Mouse (Mus musculus) heart, postnatal 0 days (tissue): ENCODE data around the gene Arhgap15. TPM values are rescaled to one million over a fixed set of nuclear protein-coding genes. Genes with fewer than 3 reads are reported as not detected.

Source experiments
- ATAC-seq: fragments of 200-750 bp; cut with Nextera tagmentation; 2 replicates; pipeline ENCODE4 v1.8.0; 2017; ENCODE audit warnings: low read depth, moderate number of reproducible peaks, moderate library complexity; ENCODE audit not compliant: insufficient read depth
- DNase-seq: peaks from one replicate; pipeline ENCODE4 v3.0.0-alpha.2; 2016; ENCODE audit warnings: low spot score
- H3K27ac ChIP-seq: fragments of 300-500 bp; sonication (generic); 2 replicates; pipeline ENCODE4 v1.5.1; 2014; ENCODE audit warnings: low read depth, mild to moderate bottlenecking
- H3K27me3 ChIP-seq: fragments of 300-500 bp; sonication (generic); 2 replicates; pipeline ENCODE4 v1.6.1; 2014; ENCODE audit warnings: low read length, mixed read lengths; ENCODE audit not compliant: control insufficient read depth, insufficient read depth
- H3K36me3 ChIP-seq: fragments of 300-500 bp; sonication (generic); replicated peaks from 2 replicates; pipeline ENCODE4 v1.6.1; 2014; ENCODE audit warnings: low read length, mixed read lengths; ENCODE audit not compliant: control insufficient read depth, insufficient read depth
- H3K4me1 ChIP-seq: fragments of 300-500 bp; sonication (generic); 2 replicates; pipeline ENCODE4 v1.6.1; 2014; ENCODE audit warnings: antibody characterized with exemption; ENCODE audit not compliant: control insufficient read depth, insufficient read depth
- H3K4me2 ChIP-seq: fragments of 300-500 bp; sonication (generic); 2 replicates; pipeline ENCODE4 v1.6.1; 2014; ENCODE audit warnings: low read depth, mild to moderate bottlenecking, low read length, moderate library complexity
- H3K4me3 ChIP-seq: fragments of 300-500 bp; sonication (generic); 2 replicates; pipeline ENCODE4 v1.5.1; 2014; ENCODE audit warnings: low read depth, low read length
- H3K9ac ChIP-seq: fragments of 300-500 bp; sonication (generic); replicated peaks from 2 replicates; pipeline ENCODE4 v1.6.1; 2014; ENCODE audit warnings: low read depth, low read length, mixed read lengths
- H3K9me3 ChIP-seq: fragments of 300-500 bp; sonication (generic); replicated peaks from 2 replicates; pipeline ENCODE4 v1.6.1; 2016; ENCODE audit warnings: low read length; ENCODE audit not compliant: control insufficient read depth
- CTCF ChIP-seq: IDR thresholded peaks from 2 replicates; pipeline ENCODE4 v1.5.1; 2016; ENCODE audit warnings: antibody characterized with exemption, control low read depth, low read depth
- EP300 ChIP-seq: IDR thresholded peaks from 2 replicates; pipeline ENCODE4 v1.6.1; 2016; ENCODE audit warnings: antibody characterized with exemption, low read depth
- WGBS: fragments of 180-500 bp; shearing (Covaris S2); extraction: QIAGEN DNeasy Blood & Tissue Kit; methylation state at CpG from one replicate; pipeline ENCODE4 v1.1.7; 2014; 5-methylcytosine and 5-hydroxymethylcytosine counted together
- polyA plus RNA-seq: library from polyadenylated mRNA; unstranded; fragments of >200 nt; fragmentation: Nextera tagmentation; extraction: Ambion mirVana; gene quantifications from 2 replicates; pipeline ENCODE4 v1.2.1, GENCODE M21; 2015
- total RNA-seq: library from RNA; depleted of rRNA; stranded (reverse); fragments of >200 nt; gene quantifications from 2 replicates; pipeline ENCODE4 v1.2.3, GENCODE M21; 2014; ENCODE audit warnings: low replicate concordance

The Arhgap15 gene
- total and polyA plus RNA-seq, 2 experiments from 2014 or later = 0.46 to 1.7 TPM

- Histone ChIP-seq H3K27me3 (no peaks in the 10 kb centered on the region), H3K36me3 (no peaks in the 10 kb centered on the region), H3K27ac (no peak overlapping the region), H3K4me3 (no peak overlapping the region), H3K4me1 (no peaks in the 10 kb centered on the region), H3K4me2 (no peak overlapping the region), H3K9me3 (no peaks in the 10 kb centered on the region), H3K9ac (no peak overlapping the region)
- no peak for TF ChIP-seq CTCF
- no peak for TF ChIP-seq EP300
- no peak for DNase-seq
- ATAC-seq = no peak
- 56% methylated on average over 7 of the region's 7 CpGs for WGBS
Observed at GRCm38 (mm10) chr2:44241657-44242454, 493.2 kb downstream of the Arhgap15 start.

GRCm38 (mm10) chr2:44242628-44243255, 494.1 kb downstream of the Arhgap15 start:
- no peak overlapping the region for H3K4me2 ChIP-seq
- H3K27me3 ChIP-seq = no peaks in the 10 kb centered on the region
- H3K4me1 ChIP-seq = no peaks in the 10 kb centered on the region
- no peaks in the 10 kb centered on the region for H3K9me3 ChIP-seq
- H3K9ac ChIP-seq = no peak overlapping the region
- ATAC-seq (no peak), DNase-seq (no peak)
- H3K4me3 ChIP-seq = no peak overlapping the region
- no peaks in the 10 kb centered on the region for H3K36me3 ChIP-seq
- H3K27ac ChIP-seq = no peak overlapping the region
- TF ChIP-seq CTCF = no peak
- TF ChIP-seq EP300 = no peak
- WGBS = 71% methylated on average over 15 of the region's 15 CpGs

- DNase-seq (no peak), ATAC-seq (no peak)
- H3K9ac ChIP-seq = no peak overlapping the region
- no peaks in the 10 kb centered on the region for H3K9me3 ChIP-seq
- no peak overlapping the region for H3K4me3 ChIP-seq
- TF ChIP-seq EP300 = no peak
- no peak for TF ChIP-seq CTCF
- H3K4me1 ChIP-seq = no peaks in the 10 kb centered on the region
- 80% methylated on average over 4 of the region's 4 CpGs for WGBS
- no peaks in the 10 kb centered on the region for H3K27me3 ChIP-seq
- H3K27ac ChIP-seq = no peak overlapping the region
- no peaks in the 10 kb centered on the region for H3K36me3 ChIP-seq
- H3K4me2 ChIP-seq = no peak overlapping the region
Observed at GRCm38 (mm10) chr2:44255343-44255742, 506.7 kb downstream of the Arhgap15 start.

- WGBS = 78% methylated on average over 2 of the region's 2 CpGs
- DNase-seq (no peak), ATAC-seq (no peak)
- TF ChIP-seq EP300 (no peak), CTCF (no peak)
- Histone ChIP-seq H3K27ac (no peak overlapping the region), H3K9me3 (no peaks in the 10 kb centered on the region), H3K27me3 (no peaks in the 10 kb centered on the region), H3K4me1 (no peaks in the 10 kb centered on the region), H3K36me3 (no peaks in the 10 kb centered on the region), H3K9ac (no peak overlapping the region), H3K4me2 (no peak overlapping the region), H3K4me3 (no peak overlapping the region)
Observed at GRCm38 (mm10) chr2:44257946-44258345, 509.3 kb downstream of the Arhgap15 start.

- Histone ChIP-seq H3K4me3 (no peak overlapping the region), H3K4me2 (no peak overlapping the region), H3K36me3 (no peaks in the 10 kb centered on the region), H3K4me1 (no peaks in the 10 kb centered on the region), H3K27me3 (no peaks in the 10 kb centered on the region), H3K9me3 (no peaks in the 10 kb centered on the region), H3K27ac (no peak overlapping the region), H3K9ac (no peak overlapping the region)
- WGBS = 63% methylated on average over 17 of the region's 17 CpGs
- ATAC-seq = no peak
- no peak for DNase-seq
- TF ChIP-seq CTCF (no peak), EP300 (no peak)
Observed at GRCm38 (mm10) chr2:44271455-44272346, 523.1 kb downstream of the Arhgap15 start.
